In genomic region chr5:123019336-123020016, GRCm38 (mm10) we compare ENCODE assay signal across 8 mouse cellular contexts. TPM values are rescaled to one million over a fixed set of nuclear protein-coding genes. Genes with fewer than 3 reads are reported as not detected.
DNase-seq lines count a peak whose midpoint lies in the region; ATAC-seq and TF ChIP-seq lines count a peak whose summit lies in the region.

No protein-coding gene starts in this region.

- no peaks in the 10 kb centered on the region for H3K9me3 ChIP-seq in heart, postnatal 0 days (replicated peaks; ENCODE audit: control insufficient read depth, low read length)

- no peak for TF ChIP-seq EP300 in heart, postnatal 0 days (IDR thresholded peaks at IDR 0.05; ENCODE audit: low read depth)

- no peak for TF ChIP-seq CTCF in heart, postnatal 0 days (IDR thresholded peaks at IDR 0.05; ENCODE audit: low read depth)

- peak overlapping the region; percentile 26 for H3K4me2 ChIP-seq in heart, postnatal 0 days (ENCODE audit: low read depth, low read length)

- peaks cover 36% of the 10 kb centered on the region for H3K4me1 ChIP-seq in heart, postnatal 0 days (ENCODE audit: control insufficient read depth, insufficient read depth)

- intact Hi-C loops in left cerebral cortex, postnatal 36 days (cut with DNase I), result no loop called here

- no peak overlapping the region; the same call in 1 of the 2 replicates for H3K9ac ChIP-seq in heart, postnatal 0 days (replicated peaks; ENCODE audit: low read depth, low read length)

- H3K4me3 ChIP-seq in heart, postnatal 0 days (ENCODE audit: low read depth, low read length), result no peak overlapping the region

- no peaks in the 10 kb centered on the region for H3K27me3 ChIP-seq in heart, postnatal 0 days (ENCODE audit: control insufficient read depth, insufficient read depth, low read length)

- 24% methylated on average over 10 of the region's 10 CpGs for WGBS in heart, postnatal 0 days

- peak; percentile 40 for DNase-seq in MN1 (ENCODE audit: low spot score)
- DNase-seq in heart, postnatal 0 days (ENCODE audit: low spot score), result peak; percentile 58
- DNase-seq in lung, postnatal 14 days, result peak; percentile 26
- no peak for DNase-seq in testis, postnatal 10 days (ENCODE audit: low spot score)
- no peak for DNase-seq in cerebellum, adult 9-11 months
- no peak for DNase-seq in left cerebral cortex, postnatal 36 days (ENCODE audit: low spot score in 2 of 2)

- ATAC-seq in common myeloid progenitor, adult 5-6 weeks (replicated peaks; ENCODE audit: low read depth, poor library complexity, severe bottlenecking), result peak; percentile 21
- ATAC-seq in heart, postnatal 0 days (ENCODE audit: insufficient read depth, low read depth), result no peak
- no peak for ATAC-seq in erythroid progenitor cell, adult 5-6 weeks (replicated peaks; ENCODE audit: low FRiP score, poor library complexity, severe bottlenecking)

- H3K27ac ChIP-seq in heart, postnatal 0 days (ENCODE audit: low read depth), result peak overlapping the region; percentile 78

- no peaks in the 10 kb centered on the region for H3K36me3 ChIP-seq in heart, postnatal 0 days (replicated peaks; ENCODE audit: control insufficient read depth, insufficient read depth, low read length)

RNA-seq across cellular contexts. Expression of gene Orai1, which starts 4.6 kb away (rescaled TPM):
- 10.6 and 13.0 TPM in 2 replicates for total RNA-seq in common myeloid progenitor, adult 5-6 weeks (2017)
- total RNA-seq in heart, postnatal 0 days (2014; rRNA removed; ENCODE audit: low replicate concordance), result 23.9 and 43.4 TPM in 2 replicates
- 18.7 and 21.2 TPM in 2 replicates for polyA plus RNA-seq in heart, postnatal 0 days (2015; fragmentation: Nextera tagmentation; extraction: Ambion mirVana)
- total RNA-seq in erythroid progenitor cell, adult 5-6 weeks (2015; ENCODE audit: low replicate concordance), result 5.0 and 24.3 TPM in 2 replicates
- total RNA-seq in erythroid progenitor cell, adult 5-6 weeks (2017; ENCODE audit: low replicate concordance), result 3.5 and 4.0 TPM in 2 replicates
- 1 to 10 TPM; 7.0 to 7.9 TPM for total RNA-seq in left cerebral cortex, postnatal 36 days (2021)

RNA-seq across cellular contexts. Expression of gene Morn3, which starts 27.3 kb away (rescaled TPM):
- total RNA-seq in common myeloid progenitor, adult 5-6 weeks (2017), result not detected in 2 replicates
- total RNA-seq in heart, postnatal 0 days (2014; rRNA removed; ENCODE audit: low replicate concordance), result not detected in 2 replicates
- polyA plus RNA-seq in heart, postnatal 0 days (2015; fragmentation: Nextera tagmentation; extraction: Ambion mirVana), result 0.36 TPM in 1 of 2 replicates, not detected in the other
- not detected in 2 replicates for total RNA-seq in erythroid progenitor cell, adult 5-6 weeks (2015; ENCODE audit: low replicate concordance)
- not detected in 2 replicates for total RNA-seq in erythroid progenitor cell, adult 5-6 weeks (2017; ENCODE audit: low replicate concordance)
- total RNA-seq in left cerebral cortex, postnatal 36 days (2021), result not detected

RNA-seq across cellular contexts. Expression of gene Kdm2b, which starts 29.9 kb away (rescaled TPM):
- total RNA-seq in common myeloid progenitor, adult 5-6 weeks (2017), result 60.6 and 72.8 TPM in 2 replicates
- 29.3 and 38.8 TPM in 2 replicates for total RNA-seq in heart, postnatal 0 days (2014; rRNA removed; ENCODE audit: low replicate concordance)
- polyA plus RNA-seq in heart, postnatal 0 days (2015; fragmentation: Nextera tagmentation; extraction: Ambion mirVana), result 12.4 and 14.7 TPM in 2 replicates
- total RNA-seq in erythroid progenitor cell, adult 5-6 weeks (2015; ENCODE audit: low replicate concordance), result 7.5 and 13.0 TPM in 2 replicates
- 13.0 and 14.9 TPM in 2 replicates for total RNA-seq in erythroid progenitor cell, adult 5-6 weeks (2017; ENCODE audit: low replicate concordance)
- 10 to 100 TPM; 23.7 to 27.3 TPM for total RNA-seq in left cerebral cortex, postnatal 36 days (2021)

RNA-seq across cellular contexts. Expression of gene Tmem120b, which starts 48.7 kb away (rescaled TPM):
- total RNA-seq in common myeloid progenitor, adult 5-6 weeks (2017), result 4.8 and 4.9 TPM in 2 replicates
- total RNA-seq in heart, postnatal 0 days (2014; rRNA removed; ENCODE audit: low replicate concordance), result 6.5 and 8.7 TPM in 2 replicates
- polyA plus RNA-seq in heart, postnatal 0 days (2015; fragmentation: Nextera tagmentation; extraction: Ambion mirVana), result 10.7 and 11.1 TPM in 2 replicates
- total RNA-seq in erythroid progenitor cell, adult 5-6 weeks (2015; ENCODE audit: low replicate concordance), result 85.5 and 100 TPM in 2 replicates
- total RNA-seq in erythroid progenitor cell, adult 5-6 weeks (2017; ENCODE audit: low replicate concordance), result 86.8 and 118 TPM in 2 replicates
- total RNA-seq in left cerebral cortex, postnatal 36 days (2021), result 10 to 100 TPM; 13.2 to 17.7 TPM

Comparison
In these comparisons a context has a peak if more than half of its experiments do, and no peak if none do; other contexts are left out.
1. DNase-seq: peak in MN1 (single experiment), heart, postnatal 0 days (single experiment) and lung, postnatal 14 days (single experiment); none in testis, postnatal 10 days (single experiment), cerebellum, adult 9-11 months (single experiment) and left cerebral cortex, postnatal 36 days (0 of 2).